Mouse (Mus musculus) intestine, embryonic 15.5 days (tissue): ENCODE data around the gene Pnkp. TPM values are rescaled to one million over a fixed set of nuclear protein-coding genes. Genes with fewer than 3 reads are reported as not detected.
"Not testable (repeated sequence)": the region's sequence is repeated elsewhere in the genome, so short reads cannot be mapped to it uniquely, and the experiment has no call there.

Experiments
- ATAC-seq: fragments of 200-750 bp; cut with Nextera tagmentation; 2 replicates; pipeline ENCODE4 v1.8.0; 2017; ENCODE audit warnings: moderate TSS enrichment, moderate library complexity
- H3K27ac ChIP-seq: fragments of 300-500 bp; sonication (generic); 2 replicates; pipeline ENCODE4 v1.5.1; 2015; ENCODE audit warnings: mild to moderate bottlenecking, inconsistent platforms
- H3K27me3 ChIP-seq: fragments of 300-500 bp; sonication (generic); replicated peaks from 2 replicates; pipeline ENCODE4 v1.6.1; 2015; ENCODE audit warnings: inconsistent platforms
- H3K36me3 ChIP-seq: fragments of 300-500 bp; sonication (generic); 2 replicates; pipeline ENCODE4 v1.6.1; 2015; ENCODE audit warnings: inconsistent platforms
- H3K4me1 ChIP-seq: fragments of 300-500 bp; sonication (generic); replicated peaks from 2 replicates; pipeline ENCODE4 v1.6.1; 2015; ENCODE audit warnings: inconsistent platforms
- H3K4me2 ChIP-seq: fragments of 300-500 bp; sonication (generic); replicated peaks from 2 replicates; pipeline ENCODE4 v1.6.1; 2015; ENCODE audit warnings: mild to moderate bottlenecking, inconsistent platforms
- H3K4me3 ChIP-seq: fragments of 300-500 bp; sonication (generic); replicated peaks from 2 replicates; pipeline ENCODE4 v1.5.1; 2015; ENCODE audit warnings: inconsistent platforms
- H3K9ac ChIP-seq: fragments of 300-500 bp; sonication (generic); 2 replicates; pipeline ENCODE4 v1.6.1; 2015; ENCODE audit warnings: inconsistent platforms
- H3K9me3 ChIP-seq: fragments of 300-500 bp; sonication (generic); 2 replicates; pipeline ENCODE4 v1.6.1; 2016; ENCODE audit warnings: inconsistent platforms
- WGBS: fragments of 180-500 bp; shearing (Covaris S2); methylation state at CpG from one replicate; pipeline ENCODE4 v1.1.7; 2015; 5-methylcytosine and 5-hydroxymethylcytosine counted together
- polyA plus RNA-seq: library from polyadenylated mRNA; unstranded; fragments of >200 nt; fragmentation: Nextera tagmentation; extraction: Ambion mirVana; gene quantifications from 2 replicates; pipeline ENCODE4 v1.2.1, GENCODE M21; 2015

Gene Pnkp
- polyA plus RNA-seq, 1 experiment from 2014 or later = 29.0 TPM

- H3K4me3 ChIP-seq = peak overlapping the region; percentile 96
- H3K36me3 ChIP-seq = peaks cover 29% of the 10 kb centered on the region
- no peaks in the 10 kb centered on the region for H3K9me3 ChIP-seq
- H3K4me1 ChIP-seq = peaks cover 47% of the 10 kb centered on the region
- ATAC-seq = no peak
- 56% methylated on average over 19 of the region's 19 CpGs for WGBS
- peak overlapping the region; percentile 66 for H3K4me2 ChIP-seq
- H3K9ac ChIP-seq = peak overlapping the region; percentile 96
- no peaks in the 10 kb centered on the region for H3K27me3 ChIP-seq
- peak overlapping the region; percentile 67; the same call in 1 of the 2 replicates for H3K27ac ChIP-seq
Measured at GRCm38 (mm10) chr7:44867010-44867702, 10.2 kb downstream of the Pnkp start.

GRCm38 (mm10) chr7:44867802-44868201, 10.9 kb downstream of the Pnkp start:
- H3K27me3 ChIP-seq = no peaks in the 10 kb centered on the region
- peaks cover 24% of the 10 kb centered on the region for H3K36me3 ChIP-seq
- no peaks in the 10 kb centered on the region for H3K9me3 ChIP-seq
- H3K4me3 ChIP-seq = peak overlapping the region; percentile 96
- no peak for ATAC-seq
- 36% methylated on average over 9 of the region's 9 CpGs for WGBS
- H3K4me2 ChIP-seq = peak overlapping the region; percentile 66
- peaks cover 47% of the 10 kb centered on the region for H3K4me1 ChIP-seq
- peak overlapping the region; percentile 100; the same call in 1 of the 2 replicates for H3K27ac ChIP-seq
- H3K9ac ChIP-seq = peak overlapping the region; percentile 96

- Histone ChIP-seq H3K4me1 (peaks cover 48% of the 10 kb centered on the region), H3K9me3 (no peaks in the 10 kb centered on the region), H3K9ac (peak overlapping the region; percentile 96), H3K27ac (peak overlapping the region; percentile 100), H3K36me3 (peaks cover 18% of the 10 kb centered on the region), H3K27me3 (no peaks in the 10 kb centered on the region), H3K4me2 (peak overlapping the region; percentile 66), H3K4me3 (peak overlapping the region; percentile 96)
- ATAC-seq = 0 out of 2 replicates have a peak, but pooled peaks have one; percentile 3
- 5% methylated on average over 16 of the region's 16 CpGs for WGBS
Measured at GRCm38 (mm10) chr7:44868465-44868864, 11.5 kb downstream of the Pnkp start.

DNA sequence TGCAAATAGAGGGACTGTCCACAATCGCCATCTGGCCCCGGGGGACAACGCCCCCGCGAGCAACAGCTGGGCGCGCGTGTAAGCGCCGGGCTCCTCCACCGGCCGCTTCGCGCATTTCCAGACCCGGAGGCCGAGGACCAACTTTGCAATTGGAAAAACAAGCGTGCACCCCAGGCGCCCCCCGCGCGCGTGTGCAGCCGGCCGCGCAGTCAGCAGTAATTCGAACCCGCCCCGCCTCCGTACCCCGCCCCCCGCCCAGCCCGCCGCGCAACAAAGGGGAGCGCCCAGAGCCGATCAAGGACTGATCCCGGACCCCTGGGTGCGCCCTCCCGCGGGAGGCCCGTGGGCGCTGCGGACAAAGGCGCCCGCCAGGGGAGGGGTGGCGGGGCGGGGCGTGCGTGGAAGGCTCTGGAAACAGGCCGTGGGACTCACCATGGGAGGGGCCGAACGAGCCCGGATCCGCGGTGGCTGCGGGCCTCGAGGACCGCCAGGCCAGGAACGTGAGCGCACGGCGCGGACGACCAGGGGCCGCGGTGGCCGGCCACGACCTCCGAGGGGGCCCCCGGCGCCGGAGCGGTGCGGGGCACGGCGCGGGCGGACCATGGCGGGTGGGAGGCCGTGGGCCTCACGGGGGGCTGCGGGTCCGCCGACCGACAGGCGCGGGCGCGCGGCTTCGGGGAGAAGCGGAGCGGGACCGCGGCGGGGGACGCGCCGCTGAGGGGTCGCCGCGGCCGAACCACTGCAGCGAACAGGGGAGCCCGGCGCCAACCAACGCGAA, 12.2 kb downstream of the Pnkp start:
- Histone ChIP-seq H3K4me3 (peak overlapping the region; percentile 96), H3K4me1 (peaks cover 49% of the 10 kb centered on the region), H3K9me3 (no peaks in the 10 kb centered on the region), H3K4me2 (peak overlapping the region; percentile 66), H3K27me3 (no peaks in the 10 kb centered on the region), H3K36me3 (peaks cover 12% of the 10 kb centered on the region), H3K27ac (peak overlapping the region; percentile 100), H3K9ac (peak overlapping the region; percentile 96)
- under 1% methylated on average over 105 of the region's 108 CpGs for WGBS
- ATAC-seq = peak; percentile 73

- WGBS = 3% methylated on average over 29 of the region's 29 CpGs
- Histone ChIP-seq H3K36me3 (peaks cover 4% of the 10 kb centered on the region), H3K9me3 (no peaks in the 10 kb centered on the region), H3K9ac (peak within 1 kb of the TSS; percentile 96), H3K27me3 (no peaks in the 10 kb centered on the region), H3K27ac (peak within 1 kb of the TSS; percentile 100), H3K4me3 (peak within 1 kb of the TSS; percentile 96), H3K4me2 (peak within 1 kb of the TSS; percentile 66), H3K4me1 (peaks cover 45% of the 10 kb centered on the region)
- peak; percentile 93 for ATAC-seq
Measured at GRCm38 (mm10) chr7:44869697-44870528, 13.0 kb downstream of the Pnkp start, which contains the start of gene Ptov1. Gene Ptov1, minus strand, starts transcription at chr7:44869788.

GRCm38 (mm10) chr7:44870614-44871013, 13.7 kb downstream of the Pnkp start:
- H3K9ac ChIP-seq = no peak overlapping the region
- peaks cover 38% of the 10 kb centered on the region for H3K4me1 ChIP-seq
- peak overlapping the region; percentile 100 for H3K27ac ChIP-seq
- H3K9me3 ChIP-seq = no peaks in the 10 kb centered on the region
- no peaks in the 10 kb centered on the region for H3K36me3 ChIP-seq
- no peak for ATAC-seq
- peak overlapping the region; percentile 96; the same call in 1 of the 2 replicates for H3K4me3 ChIP-seq
- 80% methylated on average over 6 of the region's 6 CpGs for WGBS
- H3K4me2 ChIP-seq = peak overlapping the region; percentile 66
- no peaks in the 10 kb centered on the region for H3K27me3 ChIP-seq

DNA sequence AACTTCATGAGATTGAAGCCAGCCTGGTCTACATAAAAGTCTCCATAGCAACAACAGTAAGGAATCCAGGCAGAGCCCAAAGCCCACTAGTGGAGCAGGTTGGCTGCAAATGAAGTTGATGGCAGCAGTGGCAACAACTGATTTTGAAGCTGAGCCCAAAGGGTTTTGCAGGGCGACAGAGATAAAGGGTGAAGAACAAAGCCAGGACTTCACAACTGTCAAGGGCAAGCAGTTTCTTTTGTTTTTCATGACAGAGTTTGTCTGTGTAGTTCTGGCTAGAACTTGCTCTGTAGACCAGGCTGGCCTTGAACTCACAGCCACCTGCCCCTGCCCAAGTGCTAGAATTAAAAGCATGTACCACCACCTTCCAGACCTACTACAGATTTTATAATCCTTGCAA, 14.2 kb downstream of the Pnkp start:
- Histone ChIP-seq H3K4me3 (no peak overlapping the region), H3K4me2 (no peak overlapping the region), H3K27ac (no peak overlapping the region), H3K27me3 (no peaks in the 10 kb centered on the region), H3K9ac (no peak overlapping the region), H3K4me1 (peaks cover 32% of the 10 kb centered on the region), H3K36me3 (no peaks in the 10 kb centered on the region), H3K9me3 (no peaks in the 10 kb centered on the region)
- 85% methylated on average over 1 of the region's 1 CpGs for WGBS
- no peak for ATAC-seq

- peaks cover 26% of the 10 kb centered on the region for H3K4me1 ChIP-seq
- H3K9me3 ChIP-seq, H3K36me3 ChIP-seq, H3K4me2 ChIP-seq, H3K27me3 ChIP-seq, H3K4me3 ChIP-seq, ATAC-seq, H3K27ac ChIP-seq, H3K9ac ChIP-seq: not testable (repeated sequence)
- WGBS = 90% methylated on average over 2 of the region's 2 CpGs
Measured at GRCm38 (mm10) chr7:44871774-44872173, 14.8 kb downstream of the Pnkp start.

DNA sequence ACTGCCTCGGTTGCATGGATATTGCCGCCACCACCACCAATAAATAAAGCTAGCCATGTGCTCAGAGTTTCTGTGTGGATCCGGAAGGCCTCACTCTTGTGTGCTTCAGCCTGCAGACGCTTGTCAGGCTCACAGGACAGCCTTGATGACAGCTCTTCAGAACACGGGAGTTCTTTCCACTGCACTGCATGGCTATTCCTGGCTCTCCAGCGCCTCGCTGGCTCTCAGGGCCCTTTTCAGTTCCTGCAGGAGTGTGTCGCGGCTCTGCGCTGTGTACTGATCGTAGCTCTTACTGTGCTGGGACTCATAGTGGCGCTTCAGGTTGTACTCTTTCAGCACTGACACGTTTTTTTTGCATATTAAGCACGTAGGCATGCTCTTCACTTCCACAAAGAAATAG, 20.9 kb downstream of the Pnkp start:
- WGBS = 90% methylated on average over 14 of the region's 14 CpGs
- no peak overlapping the region for H3K4me2 ChIP-seq
- no peak overlapping the region for H3K9ac ChIP-seq
- no peaks in the 10 kb centered on the region for H3K27me3 ChIP-seq
- H3K27ac ChIP-seq = no peak overlapping the region
- peaks cover 47% of the 10 kb centered on the region for H3K36me3 ChIP-seq
- no peak overlapping the region for H3K4me3 ChIP-seq
- H3K9me3 ChIP-seq = no peaks in the 10 kb centered on the region
- no peak for ATAC-seq
- H3K4me1 ChIP-seq = peaks cover 4% of the 10 kb centered on the region; the same call in 1 of the 2 replicates

DNA sequence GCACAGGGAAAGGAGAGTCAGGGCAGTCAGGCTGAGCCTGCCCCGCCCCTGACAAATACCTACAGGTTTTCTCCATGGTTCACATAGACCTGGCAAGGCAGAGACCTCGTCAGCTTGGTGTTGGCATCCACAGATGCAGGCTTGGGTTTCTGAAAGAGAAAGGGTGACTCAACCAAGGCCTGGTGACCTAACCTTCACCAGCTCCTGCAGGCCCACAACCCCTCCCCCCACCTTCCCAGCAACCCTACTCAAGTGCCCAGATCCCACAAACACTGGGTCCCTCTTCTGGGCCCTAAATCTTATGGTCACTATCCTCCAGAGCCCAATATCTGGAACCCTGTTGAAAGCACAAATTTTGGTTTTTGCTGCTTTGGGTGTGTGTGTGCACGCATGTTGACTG, 26.1 kb downstream of the Pnkp start:
- H3K4me3 ChIP-seq = no peak overlapping the region
- H3K36me3 ChIP-seq = peaks cover 56% of the 10 kb centered on the region
- H3K9me3 ChIP-seq = no peaks in the 10 kb centered on the region
- H3K27me3 ChIP-seq = no peaks in the 10 kb centered on the region
- H3K4me2 ChIP-seq = no peak overlapping the region
- ATAC-seq = no peak
- no peak overlapping the region for H3K27ac ChIP-seq
- WGBS = 89% methylated on average over 3 of the region's 3 CpGs
- H3K4me1 ChIP-seq = no peaks in the 10 kb centered on the region
- H3K9ac ChIP-seq = no peak overlapping the region

DNA sequence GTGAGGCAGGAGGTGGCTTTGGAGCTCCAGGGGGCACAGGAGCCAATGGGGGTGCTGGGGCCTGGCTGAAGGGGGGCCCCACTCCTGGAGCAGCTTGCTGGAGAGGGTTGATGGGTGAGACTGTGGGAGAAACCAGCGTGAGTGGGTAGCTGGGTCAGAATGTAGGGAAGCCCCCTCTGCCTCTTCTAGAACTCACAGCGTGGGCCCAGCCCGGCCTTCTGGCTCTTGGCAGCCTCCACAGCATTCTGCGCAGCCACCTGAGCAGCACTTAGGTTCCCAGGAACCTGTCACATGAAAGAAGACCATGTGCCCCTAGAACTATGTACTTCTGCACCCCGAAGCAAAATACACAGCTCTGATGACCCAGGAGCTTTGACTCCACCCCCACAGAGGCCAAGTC, 27.7 kb downstream of the Pnkp start:
- H3K36me3 ChIP-seq = peaks cover 53% of the 10 kb centered on the region
- no peak overlapping the region for H3K9ac ChIP-seq
- no peaks in the 10 kb centered on the region for H3K27me3 ChIP-seq
- no peak overlapping the region for H3K4me3 ChIP-seq
- no peaks in the 10 kb centered on the region for H3K9me3 ChIP-seq
- whole genome bisulfite sequencing = 96% methylated on average over 5 of the region's 5 CpGs
- H3K27ac ChIP-seq = no peak overlapping the region
- H3K4me2 ChIP-seq = no peak overlapping the region
- no peaks in the 10 kb centered on the region for H3K4me1 ChIP-seq
- ATAC-seq = no peak

GRCm38 (mm10) chr7:44886964-44887363, 30.0 kb downstream of the Pnkp start:
- Histone ChIP-seq H3K27ac (no peak overlapping the region), H3K27me3 (no peaks in the 10 kb centered on the region), H3K4me2 (no peak overlapping the region), H3K9me3 (no peaks in the 10 kb centered on the region), H3K9ac (no peak overlapping the region), H3K36me3 (peaks cover 34% of the 10 kb centered on the region), H3K4me3 (no peak overlapping the region), H3K4me1 (peaks cover 11% of the 10 kb centered on the region)
- no peak for ATAC-seq
- WGBS = 87% methylated on average over 7 of the region's 7 CpGs
